Mouse (Mus musculus): ENCODE measurements around the gene Arid4b. TPM values are rescaled to one million over a fixed set of nuclear protein-coding genes. Genes with fewer than 3 reads are reported as not detected.

Arid4b gene
- 24.1 TPM for polyA plus RNA-seq (2015; fragmentation: Illumina TruSeq; extraction: RNeasy Lipid Tissue Mini Kit (QIAGEN cat#74804); ENCODE audit: low read depth, low replicate concordance)

GRCm38 (mm10) chr13:14063013-14063941 lies at the start of gene Arid4b, which contains the start of gene Ggps1:
Gene Arid4b (plus strand): TSS chr13:14063232.
Gene Ggps1 (minus strand): TSS chr13:14063488.

GRCm38 (mm10) chr13:14039292-14039965 lies 23.6 kb upstream of the Arid4b start, which contains the start of gene Tbce:
Gene Tbce (minus strand): TSS chr13:14039638.

Other genes starting within 250 kb of the Arid4b start
- gene B3galnt2, start 108.8 kb upstream of the Arid4b start, polyA plus RNA-seq (2015; fragmentation: Illumina TruSeq; extraction: RNeasy Lipid Tissue Mini Kit (QIAGEN cat#74804); ENCODE audit: low read depth, low replicate concordance): 11.1 TPM
- 119 TPM for gene Tbce, start 23.6 kb upstream of the Arid4b start, polyA plus RNA-seq (2015; fragmentation: Illumina TruSeq; extraction: RNeasy Lipid Tissue Mini Kit (QIAGEN cat#74804); ENCODE audit: low read depth, low replicate concordance)
- gene Ggps1, start 256 bp downstream of the Arid4b start, polyA plus RNA-seq (2015; fragmentation: Illumina TruSeq; extraction: RNeasy Lipid Tissue Mini Kit (QIAGEN cat#74804); ENCODE audit: low read depth, low replicate concordance): 78.5 TPM

Measured in brain, adult 10 weeks (tissue).